Mouse (Mus musculus) neural tube, embryonic 12.5 days (tissue): ENCODE data around the gene Zic1. TPM values are rescaled to one million over a fixed set of nuclear protein-coding genes. Genes with fewer than 3 reads are reported as not detected.

ENCODE experiments used
- polyA plus RNA-seq: library from polyadenylated mRNA; unstranded; fragments of >200 nt; fragmentation: Nextera tagmentation; extraction: Ambion mirVana; gene quantifications from 2 replicates; pipeline ENCODE4 v1.2.1, GENCODE M21; 2016

Gene Zic1
- polyA plus RNA-seq, 1 experiment from 2014 or later: 19.9 TPM

Other genes starting within 250 kb of the Zic1 start
- gene Zic4, start 3.4 kb downstream of the Zic1 start, polyA plus RNA-seq: 62.8 and 66.6 TPM in 2 replicates